Mouse (Mus musculus) kidney, adult 2 months (tissue): ENCODE measurements around the gene Rnf185.

ENCODE experiments used
- CTCF ChIP-seq: fragments of 200-500 bp; conservative IDR thresholded peaks from 2 replicates; pipeline ENCODE4 v1.5.1; 2011; ENCODE audit warnings: low read depth, mild to moderate bottlenecking, control low read depth, low read length, moderate library complexity, mixed read lengths; ENCODE audit not compliant: insufficient read depth, insufficient read length
- POLR2A ChIP-seq: fragments of 200-500 bp; IDR thresholded peaks from one replicate; pipeline ENCODE4 v1.6.1; 2011; ENCODE audit warnings: low read depth, low read length, control low read depth

GRCm38 (mm10) chr11:3374741-3375140 lies 77.4 kb downstream of the Rnf185 start:
- no peak for TF ChIP-seq CTCF
- no peak for TF ChIP-seq POLR2A
